Mouse (Mus musculus) brain, embryonic 14.5 days (tissue): Measurements from ENCODE around the gene Fam214b. TPM values are rescaled to one million over a fixed set of nuclear protein-coding genes. Genes with fewer than 3 reads are reported as not detected.

Experiments used
- DNase-seq: peaks from one replicate; pipeline ENCODE4 v3.0.0-alpha.2; 2011; ENCODE audit warnings: low read depth
- CTCF ChIP-seq: fragments of 200-500 bp; IDR thresholded peaks from 2 replicates; pipeline ENCODE4 v1.5.1; 2012; ENCODE audit warnings: inconsistent platforms, mild to moderate bottlenecking, moderate library complexity, borderline replicate concordance; ENCODE audit not compliant: insufficient read depth, insufficient read length; ENCODE audit errors: extremely low read depth
- POLR2A ChIP-seq: fragments of 200-500 bp; IDR thresholded peaks from 2 replicates; pipeline ENCODE4 v1.6.1; 2012; ENCODE audit warnings: mild to moderate bottlenecking, inconsistent platforms, borderline replicate concordance; ENCODE audit not compliant: poor library complexity, insufficient read depth, insufficient read length, severe bottlenecking; ENCODE audit errors: extremely low read depth
- polyA plus RNA-seq: library from polyadenylated mRNA; depleted of rRNA; stranded (reverse); fragments of >200 nt; gene quantifications from 2 replicates; pipeline ENCODE4 v1.2.3, GENCODE M21; 2012

Fam214b gene
- polyA plus RNA-seq, 1 experiment, result 51.3 TPM

GRCm38 (mm10) chr4:43037860-43038566 lies 8.0 kb downstream of the Fam214b start:
- DNase-seq, result no peak
- no peak for TF ChIP-seq CTCF

- TF ChIP-seq CTCF, result no peak
- TF ChIP-seq POLR2A, result no peak
- no peak for DNase-seq
Measured at GRCm38 (mm10) chr4:43036356-43036755, 9.7 kb downstream of the Fam214b start.

DNA sequence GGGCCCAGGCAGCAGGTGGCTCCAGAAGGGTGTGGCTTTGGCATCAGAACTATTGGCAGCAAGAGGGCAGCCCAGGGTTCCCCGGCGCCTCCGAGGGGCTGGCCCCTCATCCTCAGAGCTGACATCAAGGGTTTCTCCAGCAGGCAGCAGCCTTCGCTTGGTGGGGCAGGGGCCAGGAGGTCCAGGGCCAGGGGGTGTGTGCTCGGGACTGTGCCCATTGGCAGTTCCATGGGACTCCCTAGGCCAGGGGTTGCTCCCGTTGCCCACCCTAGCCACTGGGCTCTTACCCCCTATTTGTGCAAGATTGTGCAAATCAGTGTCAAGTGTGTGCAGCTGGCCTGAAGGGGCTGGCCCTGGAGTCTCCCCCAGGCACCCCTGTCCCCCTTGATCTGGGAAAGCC lies 10.2 kb downstream of the Fam214b start:
- DNase-seq, result no peak

GRCm38 (mm10) chr4:43033481-43033880 lies 12.5 kb downstream of the Fam214b start:
- TF ChIP-seq POLR2A, result no peak
- no peak for TF ChIP-seq CTCF
- no peak for DNase-seq

More for the DNA sequence above, 10.2 kb downstream of the Fam214b start:
- TF ChIP-seq CTCF, result no peak
- TF ChIP-seq POLR2A, result no peak

GRCm38 (mm10) chr4:43032501-43032900 lies 13.5 kb downstream of the Fam214b start:
- no peak for DNase-seq
- no peak for TF ChIP-seq CTCF
- no peak for TF ChIP-seq POLR2A

GRCm38 (mm10) chr4:43031237-43031995 lies 14.6 kb downstream of the Fam214b start, which contains the start of gene Stoml2:
TSS of gene Stoml2 (minus strand) at chr4:43031710.
- DNase-seq, result peak; percentile 99
- TF ChIP-seq CTCF, result peak; percentile 39; the same call in 1 of the 2 replicates
- peak; percentile 58; the same call in 1 of the 2 replicates for TF ChIP-seq POLR2A

GRCm38 (mm10) chr4:43030780-43031230 lies 15.2 kb downstream of the Fam214b start:
- TF ChIP-seq POLR2A (no peak), CTCF (no peak)

DNA sequence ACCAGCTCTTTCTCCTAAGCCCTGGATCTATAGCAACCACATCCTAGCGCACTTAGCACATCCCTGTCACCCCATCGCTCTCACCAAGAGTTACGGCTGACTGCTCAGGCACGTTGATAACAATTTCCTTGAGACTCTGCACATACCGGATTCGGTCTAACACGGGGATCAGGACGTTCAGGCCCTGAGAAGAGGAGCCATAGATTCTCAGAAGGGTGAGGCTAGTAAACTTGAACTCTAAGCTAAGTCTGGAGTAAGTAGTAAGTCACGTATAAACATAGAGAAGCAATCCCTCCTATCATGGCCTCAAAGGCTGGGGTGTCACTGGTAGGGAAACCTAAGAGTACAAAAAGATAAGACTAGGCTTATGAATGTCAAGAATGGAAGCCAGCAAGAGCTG lies 15.7 kb downstream of the Fam214b start:
- no peak for DNase-seq
- TF ChIP-seq POLR2A (no peak), CTCF (no peak)

More at GRCm38 (mm10) chr4:43030780-43031230, 15.2 kb downstream of the Fam214b start:
- no peak for DNase-seq

- DNase-seq, result no peak
- TF ChIP-seq POLR2A (no peak), CTCF (no peak)
Measured at GRCm38 (mm10) chr4:43029749-43030148, 16.3 kb downstream of the Fam214b start.

DNA sequence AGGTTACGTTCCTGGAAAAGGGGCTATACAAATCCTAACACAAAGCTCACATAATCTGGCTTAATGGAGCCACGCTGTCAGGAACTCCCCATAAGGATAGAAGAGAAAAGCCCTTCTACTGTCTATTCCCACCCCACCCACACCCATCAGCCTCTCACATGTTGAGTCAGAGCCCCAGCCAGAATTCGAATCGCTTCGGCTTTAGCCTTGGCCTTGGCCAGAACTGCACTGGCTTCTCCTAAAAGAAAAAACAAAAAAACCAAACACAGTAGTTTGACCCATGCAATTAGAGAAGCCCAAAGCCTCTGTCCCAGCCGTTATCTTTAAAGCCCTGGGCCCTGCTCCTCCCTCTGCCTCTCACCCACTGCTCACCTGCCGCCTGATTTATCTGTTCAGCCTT lies 16.9 kb downstream of the Fam214b start:
- TF ChIP-seq POLR2A, result no peak
- no peak for TF ChIP-seq CTCF
- no peak for DNase-seq

GRCm38 (mm10) chr4:43025084-43025960 lies 20.7 kb downstream of the Fam214b start, which contains the start of gene Pigo:
TSS of gene Pigo (minus strand) at chr4:43025819.
- TF ChIP-seq POLR2A, result peak; percentile 56; the same call in 1 of the 2 replicates
- peak; percentile 92 for TF ChIP-seq CTCF

More at GRCm38 (mm10) chr4:43025084-43025960, 20.7 kb downstream of the Fam214b start, which contains the start of gene Pigo:
- DNase-seq, result peak; percentile 97
